Mouse (Mus musculus): ENCODE measurements around the gene Trim67. TPM values are rescaled to one million over a fixed set of nuclear protein-coding genes. Genes with fewer than 3 reads are reported as not detected.
A peak's percentile ranks its signal among the peaks of the same experiment; 100 is the strongest.

Gene Trim67
- polyA plus RNA-seq, 1 experiment from 2014 or later: 29.6 TPM

DNA sequence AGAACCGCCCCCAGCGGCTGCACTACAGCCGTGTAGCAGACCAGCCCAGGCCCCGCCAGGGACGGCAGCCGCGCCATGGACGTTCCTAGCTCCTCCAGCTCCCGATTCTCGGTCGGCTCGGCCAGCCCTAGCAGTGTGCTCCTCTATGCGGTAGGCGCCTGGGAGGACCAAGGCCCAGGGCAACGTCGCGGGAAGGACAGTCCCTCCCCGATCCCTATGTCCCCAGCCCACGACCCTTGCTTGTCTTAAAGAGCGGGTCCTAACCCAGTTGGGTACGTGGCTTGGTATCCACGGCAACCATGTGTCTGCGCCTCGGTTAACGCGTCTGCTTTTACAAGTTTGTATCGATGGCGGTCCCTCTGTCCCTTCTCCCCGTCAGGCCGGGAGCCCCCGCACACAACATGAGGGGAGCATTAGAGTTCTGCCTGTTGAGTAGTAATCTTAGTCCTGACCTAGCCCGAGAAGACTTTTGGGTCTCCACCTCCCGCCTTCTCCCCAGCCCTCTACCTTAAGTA, 70.3 kb downstream of the Trim67 start:
- ATAC-seq (ENCODE audit: low FRiP score, low read depth): peak; percentile 90; the same call in 1 of the 2 replicates
- H3K27ac ChIP-seq (replicated peaks): peak overlapping the region; percentile 94
- H3K4me3 ChIP-seq: peak overlapping the region; percentile 94
- H3K4me1 ChIP-seq (replicated peaks): peaks cover 23% of the 10 kb centered on the region
- H3K36me3 ChIP-seq: peaks cover 16% of the 10 kb centered on the region
- peak overlapping the region; percentile 100 for H3K9ac ChIP-seq
- H3K9me3 ChIP-seq: no peaks in the 10 kb centered on the region
- no peaks in the 10 kb centered on the region for H3K27me3 ChIP-seq
- peak overlapping the region; percentile 84 for H3K4me2 ChIP-seq
- WGBS: under 1% methylated on average over 33 of the region's 33 CpGs

DNA sequence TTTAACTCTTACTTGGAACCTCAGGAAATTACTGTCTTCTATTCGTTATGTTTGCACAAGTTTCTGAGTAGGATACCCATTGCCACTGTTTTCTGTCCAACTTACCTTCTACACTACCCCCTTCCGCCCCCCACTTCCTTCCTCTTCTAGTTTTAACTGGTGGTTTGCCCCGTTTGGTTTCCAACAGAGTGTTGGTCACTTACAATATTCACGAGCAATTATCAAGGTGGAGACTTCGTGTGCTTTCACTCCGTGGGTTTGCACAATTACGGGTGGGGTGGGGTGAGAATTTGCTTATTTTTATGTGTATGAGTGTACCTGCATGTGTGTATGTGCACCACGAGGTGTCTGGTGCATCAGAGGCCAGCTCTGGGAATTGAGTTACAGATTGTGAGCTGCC, 70.8 kb downstream of the Trim67 start:
- 23% methylated on average over 8 of the region's 8 CpGs for WGBS
- Histone ChIP-seq H3K36me3 (peaks cover 15% of the 10 kb centered on the region), H3K4me1 (replicated peaks) (peaks cover 23% of the 10 kb centered on the region), H3K9me3 (no peaks in the 10 kb centered on the region), H3K4me3 (peak overlapping the region; percentile 94), H3K4me2 (peak overlapping the region; percentile 84), H3K27ac (replicated peaks) (0 out of 2 replicates have a peak overlapping the region, but pooled peaks have one; percentile 94), H3K9ac (peak overlapping the region; percentile 100), H3K27me3 (no peaks in the 10 kb centered on the region)
- no peak for ATAC-seq (ENCODE audit: low FRiP score, low read depth)

DNA sequence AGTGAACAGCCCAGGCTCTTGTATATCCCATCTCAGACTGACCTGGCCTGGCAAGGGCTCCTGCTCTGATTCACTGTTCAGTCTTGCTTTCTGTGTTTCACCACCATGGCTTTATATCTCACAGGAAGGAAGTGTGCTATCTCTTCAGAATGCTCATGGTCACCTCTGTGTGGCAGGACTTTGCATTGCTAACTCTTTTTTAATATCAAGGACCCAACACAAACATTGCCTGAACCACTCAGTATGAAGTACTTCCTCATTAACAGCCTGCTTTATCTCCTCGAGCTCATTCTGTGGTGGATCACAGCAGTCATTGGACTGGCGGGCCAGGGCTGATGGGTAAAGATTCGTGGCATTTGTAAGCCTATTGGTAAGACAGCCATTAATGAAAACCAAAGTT, 73.8 kb downstream of the Trim67 start:
- no peak overlapping the region for H3K4me2 ChIP-seq
- H3K27me3 ChIP-seq: no peaks in the 10 kb centered on the region
- no peak overlapping the region for H3K9ac ChIP-seq
- H3K4me3 ChIP-seq: no peak overlapping the region
- H3K36me3 ChIP-seq: 0 out of 2 replicates have a peak, but pooled peaks cover 5% of the 10 kb centered on the region
- no peaks in the 10 kb centered on the region for H3K9me3 ChIP-seq
- peaks cover 23% of the 10 kb centered on the region for H3K4me1 ChIP-seq (replicated peaks)
- ATAC-seq (ENCODE audit: low FRiP score, low read depth): no peak
- WGBS: 88% methylated on average over 3 of the region's 3 CpGs
- H3K27ac ChIP-seq (replicated peaks): no peak overlapping the region

- Histone ChIP-seq H3K27me3 (no peaks in the 10 kb centered on the region), H3K27ac (replicated peaks) (no peak overlapping the region), H3K4me3 (no peak overlapping the region), H3K9me3 (no peaks in the 10 kb centered on the region), H3K36me3 (peaks cover 9% of the 10 kb centered on the region), H3K9ac (no peak overlapping the region), H3K4me1 (replicated peaks) (peaks cover 19% of the 10 kb centered on the region), H3K4me2 (no peak overlapping the region)
- ATAC-seq (ENCODE audit: low FRiP score, low read depth): no peak
- WGBS: 89% methylated on average over 2 of the region's 2 CpGs
These were observed 74.2 kb downstream of the Trim67 start for GRCm38 (mm10) chr8:124867126-124867525.

GRCm38 (mm10) chr8:124869708-124870107, 76.8 kb downstream of the Trim67 start:
- Histone ChIP-seq H3K9ac (no peak overlapping the region), H3K27me3 (no peaks in the 10 kb centered on the region), H3K36me3 (peaks cover 35% of the 10 kb centered on the region), H3K9me3 (no peaks in the 10 kb centered on the region), H3K4me2 (no peak overlapping the region), H3K4me1 (replicated peaks) (peaks cover 5% of the 10 kb centered on the region; the same call in 1 of the 2 replicates), H3K27ac (replicated peaks) (no peak overlapping the region), H3K4me3 (no peak overlapping the region)
- 88% methylated on average over 6 of the region's 6 CpGs for WGBS
- ATAC-seq (ENCODE audit: low FRiP score, low read depth): no peak

GRCm38 (mm10) chr8:124871474-124871873, 78.6 kb downstream of the Trim67 start:
- 95% methylated on average over 7 of the region's 7 CpGs for WGBS
- Histone ChIP-seq H3K4me1 (replicated peaks) (no peaks in the 10 kb centered on the region), H3K36me3 (peaks cover 42% of the 10 kb centered on the region), H3K4me2 (no peak overlapping the region), H3K27ac (replicated peaks) (no peak overlapping the region), H3K9me3 (no peaks in the 10 kb centered on the region), H3K27me3 (no peaks in the 10 kb centered on the region), H3K4me3 (no peak overlapping the region), H3K9ac (no peak overlapping the region)
- ATAC-seq (ENCODE audit: low FRiP score, low read depth): no peak

- H3K4me2 ChIP-seq: no peak overlapping the region
- no peaks in the 10 kb centered on the region for H3K9me3 ChIP-seq
- no peak overlapping the region for H3K4me3 ChIP-seq
- WGBS: 96% methylated on average over 7 of the region's 7 CpGs
- H3K4me1 ChIP-seq (replicated peaks): no peaks in the 10 kb centered on the region
- H3K27ac ChIP-seq (replicated peaks): no peak overlapping the region
- peaks cover 48% of the 10 kb centered on the region for H3K36me3 ChIP-seq
- no peak overlapping the region for H3K9ac ChIP-seq
- no peak for ATAC-seq (ENCODE audit: low FRiP score, low read depth)
- no peaks in the 10 kb centered on the region for H3K27me3 ChIP-seq
These were observed 79.2 kb downstream of the Trim67 start for GRCm38 (mm10) chr8:124872081-124872480.

GRCm38 (mm10) chr8:124872690-124873089, 79.8 kb downstream of the Trim67 start:
- Histone ChIP-seq H3K4me1 (replicated peaks) (no peaks in the 10 kb centered on the region), H3K36me3 (peaks cover 54% of the 10 kb centered on the region), H3K4me2 (no peak overlapping the region), H3K27ac (replicated peaks) (no peak overlapping the region), H3K4me3 (no peak overlapping the region), H3K27me3 (no peaks in the 10 kb centered on the region), H3K9ac (no peak overlapping the region), H3K9me3 (no peaks in the 10 kb centered on the region)
- no peak for ATAC-seq (ENCODE audit: low FRiP score, low read depth)
- 88% methylated on average over 5 of the region's 5 CpGs for WGBS

GRCm38 (mm10) chr8:124878141-124878540, 85.2 kb downstream of the Trim67 start:
- no peak overlapping the region for H3K4me2 ChIP-seq
- 91% methylated on average over 5 of the region's 5 CpGs for WGBS
- no peak for ATAC-seq (ENCODE audit: low FRiP score, low read depth)
- H3K27ac ChIP-seq (replicated peaks): no peak overlapping the region
- no peaks in the 10 kb centered on the region for H3K27me3 ChIP-seq
- H3K36me3 ChIP-seq: peaks cover 82% of the 10 kb centered on the region
- H3K9ac ChIP-seq: no peak overlapping the region
- H3K4me3 ChIP-seq: no peak overlapping the region
- no peaks in the 10 kb centered on the region for H3K4me1 ChIP-seq (replicated peaks)
- H3K9me3 ChIP-seq: no peaks in the 10 kb centered on the region

DNA sequence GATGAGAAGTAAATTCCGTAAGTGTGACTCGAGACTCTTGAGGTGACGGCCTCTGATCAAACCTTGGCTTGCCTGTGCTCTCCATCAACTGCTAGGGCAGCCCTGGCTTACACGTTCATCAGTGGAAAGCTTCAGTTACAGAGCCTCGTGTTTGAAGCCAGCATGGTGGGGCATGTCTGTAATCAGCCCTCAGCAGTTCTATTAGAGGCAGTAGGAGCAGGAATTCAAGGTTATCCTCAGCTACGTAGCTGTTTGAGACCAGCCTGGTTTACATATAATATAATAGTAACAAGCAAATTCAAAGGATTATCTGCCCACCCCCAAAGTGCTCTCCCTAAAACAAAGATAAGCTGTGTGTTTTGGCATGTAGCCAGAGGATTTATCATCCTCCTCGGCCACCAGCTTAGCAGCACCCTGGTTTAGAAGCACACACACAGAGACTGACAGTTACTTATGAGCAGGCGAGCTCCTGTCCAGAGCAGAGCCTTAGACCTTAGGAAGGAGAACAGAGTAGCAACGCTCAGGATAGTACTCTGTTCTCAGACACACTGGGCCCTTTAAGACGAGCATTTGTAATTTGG, 86.1 kb downstream of the Trim67 start:
- Histone ChIP-seq H3K27me3 (no peaks in the 10 kb centered on the region), H3K9ac (no peak overlapping the region), H3K4me3 (no peak overlapping the region), H3K4me2 (no peak overlapping the region), H3K36me3 (peaks cover 82% of the 10 kb centered on the region), H3K4me1 (replicated peaks) (no peaks in the 10 kb centered on the region), H3K9me3 (no peaks in the 10 kb centered on the region), H3K27ac (replicated peaks) (no peak overlapping the region)
- ATAC-seq (ENCODE audit: low FRiP score, low read depth): no peak
- 89% methylated on average over 10 of the region's 10 CpGs for WGBS
